Mouse (Mus musculus) megakaryocyte-erythroid progenitor cell, adult 5-6 weeks (primary cell): ENCODE measurements around the gene Pom121l2. TPM values are rescaled to one million over a fixed set of nuclear protein-coding genes. Genes with fewer than 3 reads are reported as not detected.

ENCODE experiments used
- ATAC-seq: replicated peaks from 2 replicates; pipeline ENCODE4 v1.8.0; 2016; ENCODE audit warnings: mild to moderate bottlenecking, inconsistent platforms; ENCODE audit not compliant: severe bottlenecking, poor library complexity, low FRiP score, low TSS enrichment
- total RNA-seq, 2 experiments: library from RNA; stranded (forward) in 1 of 2; stranded (reverse) in 1 of 2; fragments of 200-1000, 215-1000 nt in 1 of 2; fragments of >200 nt in 1 of 2; fragmentation: Nextera tagmentation in 1 of 2; gene quantifications; 2 replicates each; pipeline ENCODE4 v1.2.3; 2014 to 2017

Gene Pom121l2
- not detected in 2 replicates for total RNA-seq (2014; fragmentation: Nextera tagmentation)
- total RNA-seq (2017), result not detected in 2 replicates

DNA sequence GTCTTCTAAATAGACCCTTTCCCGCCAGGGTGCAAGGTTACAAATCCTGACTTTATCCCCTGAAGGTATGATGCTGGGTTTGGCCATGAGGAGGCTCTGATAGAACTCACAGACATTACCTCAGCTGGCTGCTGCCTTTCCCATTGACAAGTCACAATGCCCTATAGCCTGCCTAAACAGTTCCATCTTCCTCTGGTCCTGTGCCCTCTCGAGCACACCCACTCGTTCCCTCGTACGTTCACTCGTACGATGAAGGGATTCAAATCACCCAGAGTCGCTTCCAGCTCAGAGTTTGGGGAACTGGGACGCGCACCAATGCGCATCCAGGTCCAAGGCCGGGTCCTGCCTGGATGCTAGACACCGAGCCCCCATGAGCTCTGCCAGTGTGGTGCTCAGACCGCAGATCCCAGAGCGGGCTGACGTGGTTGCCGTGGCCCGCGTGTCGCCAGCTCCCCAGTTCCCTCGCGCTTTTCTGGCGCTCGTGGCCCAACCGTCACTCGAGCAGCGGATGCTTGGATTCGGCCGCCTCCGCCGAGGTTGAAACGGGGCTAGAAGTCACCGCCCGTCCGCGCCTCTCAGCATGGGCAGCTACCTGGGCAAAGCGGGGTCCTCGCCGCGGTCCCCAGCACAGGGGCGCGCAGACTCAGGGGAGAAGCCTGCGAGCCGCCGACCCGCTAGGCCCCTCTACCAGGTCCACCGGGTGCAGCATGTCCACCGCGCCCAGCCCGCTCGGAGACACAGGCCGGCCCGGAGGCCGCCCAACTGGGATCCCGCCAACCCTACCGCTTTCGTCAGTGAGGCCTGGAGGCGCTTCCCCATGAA lies at the start of gene Pom121l2:
Pom121l2 (plus strand) TSS at position 214 of the 822 bp plus-strand sequence.
- ATAC-seq, result peak; percentile 25; the same call in 1 of the 2 replicates

DNA sequence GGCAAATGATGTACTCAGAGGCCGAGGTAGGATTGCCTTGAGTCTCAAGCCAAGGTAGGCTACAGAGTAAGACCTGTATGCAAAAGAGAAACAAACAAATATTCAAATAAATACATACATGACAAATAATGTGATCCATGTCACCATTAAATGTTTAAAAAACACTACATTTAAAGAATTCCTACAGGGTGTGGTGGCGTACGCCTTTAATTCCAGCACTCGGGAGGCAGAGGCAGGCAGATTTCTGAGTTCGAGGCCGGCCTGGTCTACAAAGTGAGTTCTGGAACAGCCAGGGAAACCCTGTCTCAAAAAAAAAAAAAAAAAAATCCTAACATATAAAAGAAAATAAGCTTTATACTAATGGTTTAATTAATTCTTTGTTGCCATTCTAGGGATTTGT lies 49.3 kb upstream of the Pom121l2 start:
- no peak for ATAC-seq

DNA sequence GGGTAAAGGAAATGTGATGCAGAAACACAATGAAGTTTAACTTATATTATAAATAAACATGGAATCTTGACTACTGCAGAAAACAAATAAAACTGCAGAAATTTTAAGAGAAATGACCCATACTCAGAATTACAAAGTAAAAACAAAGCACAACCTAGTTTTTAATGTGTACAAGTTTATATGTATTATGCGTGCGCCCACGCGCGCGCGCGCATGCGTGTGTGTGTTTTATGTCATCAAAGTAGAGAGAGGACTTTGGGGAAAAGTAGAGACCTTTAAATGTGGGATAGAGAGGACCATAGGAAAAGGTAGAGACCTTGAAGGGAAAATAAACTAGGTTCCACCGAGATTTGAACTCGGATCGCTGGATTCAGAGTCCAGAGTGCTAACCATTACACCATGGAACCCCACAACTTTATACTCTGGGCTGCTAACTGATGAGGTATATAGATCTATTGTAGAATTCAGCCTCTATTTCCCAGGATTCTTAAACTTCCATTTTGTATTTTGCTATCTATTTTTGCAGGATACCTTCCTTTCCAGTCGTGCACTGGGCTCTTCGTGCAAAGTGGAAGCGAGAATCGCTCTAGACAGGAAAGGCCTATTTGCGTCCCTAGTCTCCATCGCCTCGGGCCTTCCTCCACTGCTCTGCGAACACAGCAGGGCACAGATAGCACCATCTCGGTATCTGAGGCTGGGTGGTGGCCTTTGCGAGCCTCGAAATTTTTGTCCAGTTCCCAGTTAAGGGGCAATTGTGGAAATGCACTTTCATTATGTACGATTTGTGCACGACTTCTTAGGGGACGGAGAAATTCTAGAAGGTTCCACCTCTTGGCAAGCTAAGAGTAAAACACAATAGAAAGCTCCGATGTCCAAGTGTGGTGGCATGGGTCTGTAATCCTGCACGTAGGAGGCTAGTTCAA lies 47.1 kb upstream of the Pom121l2 start:
- no peak for ATAC-seq

DNA sequence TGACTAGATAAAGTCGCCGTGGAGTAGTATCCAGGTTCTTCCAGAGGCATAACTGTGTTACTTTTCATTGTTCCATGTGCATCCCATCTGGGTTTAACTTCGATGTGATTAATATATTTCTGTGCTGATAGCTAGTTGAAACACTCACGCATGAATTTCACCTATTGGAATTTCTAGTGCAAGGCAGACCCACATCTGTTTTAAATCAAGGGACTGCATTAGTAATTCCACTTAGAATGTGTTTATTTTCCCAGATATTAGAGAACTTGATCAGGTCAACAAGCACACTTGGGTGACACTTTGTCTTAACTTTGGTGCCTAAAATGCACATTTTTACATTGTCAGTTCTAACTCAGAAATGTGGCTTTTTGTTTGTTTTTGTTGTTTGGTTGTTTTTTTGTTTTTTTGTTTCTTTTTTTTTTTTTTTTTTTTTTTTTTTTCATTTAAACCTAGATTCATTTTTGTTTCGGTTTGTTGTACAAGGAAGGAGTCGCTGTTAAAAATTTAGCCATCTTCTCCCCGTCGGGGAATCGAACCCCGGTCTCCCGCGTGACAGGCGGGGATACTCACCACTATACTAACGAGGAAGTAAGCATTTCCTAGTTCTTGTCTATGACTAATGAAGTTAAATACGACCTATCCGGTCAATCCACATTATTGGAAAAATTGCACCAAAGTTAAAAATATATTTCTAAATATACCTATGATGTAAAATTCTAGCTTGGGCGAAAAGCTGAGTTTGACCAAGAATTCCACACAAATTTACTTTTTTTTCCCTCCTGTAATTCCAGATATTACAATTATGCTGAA lies 45.8 kb upstream of the Pom121l2 start:
- ATAC-seq, result peak; percentile 35; the same call in 1 of the 2 replicates

DNA sequence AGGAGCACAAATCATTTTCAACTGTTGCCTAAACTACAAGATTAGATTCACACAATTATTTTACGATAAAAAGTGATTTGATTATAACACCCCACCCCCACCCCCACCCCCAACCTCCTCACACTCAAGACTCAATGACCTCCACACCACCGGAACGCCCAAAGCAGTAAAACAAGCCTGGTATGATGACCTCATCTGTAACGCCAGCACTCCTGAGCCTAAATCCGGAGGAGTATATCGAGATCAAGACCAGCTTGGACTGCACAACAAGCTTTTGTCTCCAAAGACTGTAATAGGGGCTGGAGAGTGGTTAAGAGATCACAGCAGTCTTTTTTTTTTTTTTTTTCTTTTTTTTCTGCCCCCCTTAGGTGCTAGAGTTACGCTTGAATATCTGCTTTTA lies 45.2 kb upstream of the Pom121l2 start:
- no peak for ATAC-seq

DNA sequence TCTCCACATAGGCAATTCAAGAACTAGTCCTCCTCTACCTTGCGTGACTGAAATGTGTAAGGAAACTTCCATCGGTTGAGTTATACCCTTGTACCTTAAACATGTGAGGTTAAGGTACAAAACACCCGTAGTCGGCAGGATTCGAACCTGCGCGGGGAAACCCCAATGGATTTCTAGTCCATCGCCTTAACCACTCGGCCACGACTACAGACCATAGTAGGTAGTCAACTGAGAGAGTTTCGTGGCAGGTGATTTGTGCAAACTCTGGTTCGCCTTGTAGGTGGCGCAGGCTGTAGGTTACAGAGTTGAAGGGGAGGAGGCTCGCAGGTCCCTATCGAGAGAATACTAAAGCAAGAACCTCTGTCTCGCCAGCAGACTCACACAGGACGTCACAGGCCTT lies 44.0 kb upstream of the Pom121l2 start:
- peak; percentile 34 for ATAC-seq

DNA sequence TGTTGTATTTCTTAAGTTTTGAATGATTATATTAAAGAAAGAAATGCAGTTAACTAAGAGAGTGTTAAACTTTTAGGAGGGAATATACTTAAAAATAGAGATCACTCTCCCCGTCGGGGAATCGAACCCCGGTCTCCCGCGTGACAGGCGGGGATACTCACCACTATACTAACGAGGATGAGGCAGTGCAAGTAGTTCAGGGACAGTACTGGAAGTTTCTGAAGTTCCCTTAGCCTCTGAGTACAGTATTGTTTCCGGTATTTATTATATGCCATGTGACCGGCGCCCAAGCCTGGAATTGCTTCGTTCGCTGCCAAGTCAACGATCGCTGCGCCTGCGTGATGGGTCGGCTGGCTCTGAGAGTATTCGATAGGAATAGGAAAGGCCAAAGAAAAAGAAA lies 40.8 kb upstream of the Pom121l2 start:
- peak; percentile 73 for ATAC-seq

DNA sequence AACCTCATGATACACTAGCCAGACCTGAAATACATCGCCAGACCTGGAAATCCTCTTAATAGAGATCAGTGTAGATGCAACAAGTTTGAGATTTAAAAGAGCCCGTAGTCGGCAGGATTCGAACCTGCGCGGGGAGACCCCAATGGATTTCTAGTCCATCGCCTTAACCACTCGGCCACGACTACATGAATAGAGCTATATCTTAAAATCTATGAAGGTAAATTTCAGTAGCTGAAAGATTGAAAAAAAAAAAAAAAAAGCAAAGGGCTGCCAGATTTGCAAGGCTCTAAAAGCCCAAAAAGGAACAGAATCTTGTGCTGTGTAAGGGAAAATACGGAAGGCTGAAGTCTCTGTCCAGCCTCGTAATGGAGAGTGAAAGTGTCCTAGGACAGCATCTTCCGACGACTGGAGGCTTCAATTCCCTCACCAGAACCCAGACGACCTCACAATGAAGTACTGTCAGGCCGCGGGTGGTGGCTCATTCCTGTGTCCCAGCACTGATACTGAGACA lies 40.1 kb upstream of the Pom121l2 start:
- peak; percentile 51 for ATAC-seq

DNA sequence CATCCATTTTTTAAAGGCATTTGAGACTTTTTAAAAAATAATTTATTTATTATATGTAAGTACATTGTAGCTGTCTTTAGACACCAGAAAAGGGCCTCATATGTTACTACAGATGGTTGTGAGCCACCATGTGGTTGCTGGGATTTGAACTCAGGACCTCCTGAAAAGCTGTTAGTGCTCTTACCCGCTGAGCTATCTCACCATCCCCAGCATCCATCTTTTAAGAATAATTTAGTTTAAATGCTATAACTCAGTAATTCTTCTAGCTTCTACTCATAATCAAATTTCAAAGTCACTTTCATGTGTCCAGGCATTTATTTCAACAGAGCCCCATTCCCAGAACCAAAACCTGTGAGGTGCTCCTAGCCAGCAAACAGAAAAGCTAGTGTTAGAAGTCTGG lies 37.4 kb upstream of the Pom121l2 start:
- no peak for ATAC-seq

DNA sequence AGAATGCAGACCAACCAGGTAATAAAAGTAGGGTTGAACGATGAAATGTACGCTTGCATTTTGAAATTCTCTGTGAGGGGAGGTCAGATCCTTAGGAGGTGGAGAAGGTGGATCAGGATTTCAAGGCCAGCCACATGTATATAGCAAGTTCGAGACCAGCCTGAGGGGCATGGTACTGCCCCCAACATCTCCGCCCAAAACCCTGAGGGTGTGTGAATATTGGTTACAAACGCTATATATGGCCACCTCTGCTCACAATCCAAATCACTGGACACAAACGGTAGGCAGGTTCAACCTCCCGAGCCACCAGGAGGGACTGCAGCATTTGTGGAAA lies 36.4 kb upstream of the Pom121l2 start:
- peak; percentile 46 for ATAC-seq

DNA sequence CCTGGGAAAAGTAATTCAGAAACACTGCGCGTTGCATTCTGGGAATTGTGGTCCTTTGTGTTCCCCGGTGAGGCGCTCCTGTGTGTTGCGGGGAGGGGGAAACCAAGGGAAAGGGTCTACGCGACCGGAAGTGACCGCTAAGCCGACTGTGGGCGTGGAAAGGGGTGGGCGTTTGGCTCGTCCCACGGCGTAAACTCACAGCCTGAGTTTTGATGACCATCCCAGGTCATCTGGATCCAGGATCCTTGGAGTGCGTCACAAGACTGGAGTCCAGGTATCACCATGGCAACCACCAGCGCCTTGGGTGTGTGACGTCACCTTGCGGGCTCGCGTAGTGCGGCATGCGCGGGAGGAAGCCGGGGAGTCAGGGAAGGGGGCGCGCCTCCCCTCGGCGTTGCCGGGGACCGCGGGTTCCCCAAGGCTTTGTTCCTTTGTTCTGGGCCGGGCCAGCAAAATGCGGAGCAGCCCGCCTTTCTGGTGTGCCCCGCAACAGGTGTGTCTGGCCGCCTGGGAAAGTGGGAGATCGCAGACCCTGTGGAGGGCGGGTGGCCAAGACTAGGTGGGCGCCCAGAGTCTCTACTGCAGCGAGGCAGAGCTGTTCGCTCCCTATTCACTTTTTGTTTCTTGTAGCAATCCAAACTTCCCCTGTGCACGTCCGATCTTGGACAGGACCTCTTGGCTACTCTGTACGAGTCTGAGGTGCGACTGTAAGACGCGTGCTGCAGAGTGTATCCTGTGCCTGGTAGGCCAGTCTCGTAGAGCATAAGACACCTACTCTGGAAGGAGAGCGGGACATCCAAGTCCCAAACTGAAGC lies 35.9 kb upstream of the Pom121l2 start, which contains the start of gene Zfp184:
Zfp184 (plus strand) TSS at position 169 of the 815 bp plus-strand sequence.
- peak; percentile 73 for ATAC-seq

DNA sequence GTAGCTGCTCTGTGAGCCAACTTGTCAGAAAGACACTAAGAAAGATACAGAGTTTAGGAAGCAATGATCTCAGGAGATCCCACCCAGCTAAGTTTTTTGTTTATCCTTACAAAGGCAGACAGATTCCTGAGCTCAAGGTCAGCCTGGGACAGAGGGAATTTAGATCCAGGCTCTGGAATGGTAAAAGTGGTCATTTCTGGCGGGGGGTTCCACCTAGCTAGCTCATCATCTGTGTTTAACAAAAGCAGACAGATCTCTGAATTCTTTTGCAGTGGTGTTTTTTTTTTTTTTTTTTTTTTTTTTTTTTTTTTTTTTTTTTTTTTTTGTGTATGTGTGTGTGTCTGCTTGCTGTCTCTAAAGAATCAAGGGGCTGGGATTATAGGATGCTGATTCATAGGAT lies 11.7 kb upstream of the Pom121l2 start:
- ATAC-seq, result no peak

DNA sequence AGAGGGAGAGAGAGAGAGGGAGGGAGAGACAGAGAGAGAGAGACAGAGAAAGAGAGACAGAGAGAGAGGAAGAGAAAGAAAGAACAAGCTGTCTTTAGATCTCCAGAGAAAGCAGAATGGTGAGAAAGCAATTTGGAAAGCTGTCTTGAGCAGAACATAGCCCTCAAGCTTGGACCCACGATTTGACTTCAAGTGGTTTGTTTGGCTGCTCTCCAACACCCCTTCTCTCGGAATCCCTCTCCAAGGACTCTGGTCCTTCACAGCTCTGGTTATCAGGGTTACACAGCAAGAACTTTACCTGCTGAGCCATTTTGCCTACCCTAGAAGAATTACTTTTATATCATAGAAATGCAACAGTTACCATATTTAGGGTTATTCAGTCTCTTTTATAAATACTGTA lies 11.2 kb upstream of the Pom121l2 start:
- ATAC-seq, result no peak

DNA sequence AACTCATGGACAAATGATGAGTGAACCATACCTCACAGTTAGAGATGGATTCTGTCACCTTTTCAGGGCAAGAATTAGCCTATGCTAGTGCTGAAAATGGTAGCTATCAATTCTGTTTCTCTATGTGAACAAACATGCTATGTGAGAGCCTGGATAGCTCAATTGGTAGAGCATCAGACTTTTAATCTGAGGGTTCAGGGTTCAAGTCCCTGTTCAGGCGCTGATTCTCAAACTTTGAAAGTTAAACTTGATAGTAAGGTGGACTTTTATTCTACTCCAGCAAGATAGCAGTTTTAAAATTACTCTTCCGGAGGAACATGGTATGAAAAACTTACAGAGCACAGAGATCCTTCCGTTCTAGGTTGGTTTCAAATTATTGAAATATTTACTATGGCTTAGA lies 9.4 kb upstream of the Pom121l2 start:
- no peak for ATAC-seq

DNA sequence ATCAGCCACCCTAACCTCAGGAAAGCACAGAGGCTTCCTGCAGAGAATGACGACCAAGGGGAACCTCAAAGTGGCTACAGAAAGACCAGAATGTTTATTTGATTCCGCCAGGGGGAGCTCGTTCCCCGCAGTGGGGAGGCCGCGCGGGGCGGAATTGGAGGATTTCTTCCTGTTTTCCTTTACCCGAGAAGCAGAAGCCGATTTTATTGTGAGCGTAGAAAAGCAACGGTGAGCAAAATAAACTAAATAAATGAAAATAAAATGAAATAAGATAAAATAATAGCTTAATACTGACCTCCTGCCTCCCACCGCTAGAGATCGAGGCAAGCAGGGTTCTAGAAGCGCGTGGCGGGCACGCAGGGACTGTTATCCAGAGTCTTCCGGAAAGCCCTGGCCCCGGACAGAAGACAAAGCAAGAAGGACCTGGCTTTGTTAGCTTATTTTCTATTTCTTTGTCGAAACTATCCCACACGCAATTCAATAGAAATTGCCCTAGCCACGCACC lies 6.7 kb upstream of the Pom121l2 start:
- ATAC-seq, result peak; percentile 90

DNA sequence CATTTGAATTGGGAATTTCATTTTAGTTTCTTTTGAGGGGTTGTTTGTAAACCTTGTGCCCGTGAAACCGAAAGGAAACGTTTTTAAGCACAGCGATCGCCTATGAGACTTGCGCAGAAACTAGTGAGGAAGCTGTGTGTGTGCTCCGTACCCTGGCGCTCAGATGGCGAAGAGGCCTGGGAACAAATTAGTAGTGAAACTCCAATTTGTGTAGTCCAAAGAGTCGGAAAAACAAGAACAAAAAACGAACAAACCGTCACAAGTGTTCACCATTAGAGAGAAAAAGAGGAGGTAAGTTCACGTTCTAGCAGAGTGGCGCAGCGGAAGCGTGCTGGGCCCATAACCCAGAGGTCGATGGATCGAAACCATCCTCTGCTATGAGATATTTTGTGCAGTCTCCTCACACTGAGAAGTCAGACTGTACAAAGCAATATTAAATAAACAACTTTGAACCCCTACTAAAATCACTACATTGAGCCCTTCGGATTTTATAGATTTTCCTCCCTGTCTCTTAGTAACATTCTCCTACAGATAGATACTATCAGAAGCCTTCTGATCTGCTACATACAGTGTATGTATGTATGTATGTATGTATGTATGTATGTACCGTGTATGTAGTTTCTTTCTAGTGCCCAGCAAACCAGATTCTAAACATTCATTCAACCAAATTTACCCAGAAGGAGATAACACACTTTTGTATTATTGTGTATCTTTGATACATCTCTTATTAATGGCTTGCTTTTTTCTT lies 6.1 kb upstream of the Pom121l2 start:
- ATAC-seq, result peak; percentile 84

DNA sequence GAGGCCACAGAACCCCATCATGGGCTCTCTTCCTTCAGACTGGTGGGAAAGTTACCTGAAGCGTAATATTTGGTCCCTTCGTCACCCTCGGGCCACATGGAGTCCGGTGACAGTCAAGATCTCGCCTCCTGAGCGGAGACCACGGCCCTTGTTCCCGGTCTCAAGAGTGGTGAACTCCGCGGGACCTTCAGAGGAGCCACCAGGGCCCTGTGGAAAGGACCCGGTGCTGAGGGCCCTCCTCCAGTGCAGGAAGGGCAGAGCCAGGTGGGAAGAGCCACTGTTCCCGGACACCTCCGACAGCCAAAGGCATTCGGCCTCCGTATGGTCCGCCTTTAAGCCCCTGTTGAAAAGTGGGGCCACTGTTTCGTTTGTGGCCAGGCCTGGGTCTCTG lies 804 bp downstream of the Pom121l2 start:
- ATAC-seq, result 0 out of 2 replicates have a peak, but pooled peaks have one; percentile 12

DNA sequence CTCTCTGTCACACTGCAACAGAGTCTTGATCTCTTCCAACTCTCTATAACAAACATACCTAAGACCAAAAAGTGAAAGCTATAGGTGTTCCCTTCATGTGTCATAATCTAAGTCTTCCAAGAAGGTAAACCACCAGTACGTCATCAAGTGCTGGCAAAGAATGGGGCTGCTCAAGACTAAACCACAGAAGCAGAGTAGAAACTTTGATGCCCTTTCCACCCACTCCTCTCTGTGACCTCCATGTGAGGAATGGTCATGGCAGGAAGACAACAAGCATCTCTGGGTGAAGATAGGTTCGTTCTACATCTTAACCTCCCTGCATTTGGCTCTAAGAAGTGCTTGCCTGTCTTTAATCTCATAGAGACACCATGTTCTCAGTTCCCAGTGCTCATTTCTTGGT lies 3.5 kb downstream of the Pom121l2 start:
- no peak for ATAC-seq
